Mouse (Mus musculus) kidney, embryonic 15.5 days (tissue): ENCODE data around the gene Polg2. TPM values are rescaled to one million over a fixed set of nuclear protein-coding genes. Genes with fewer than 3 reads are reported as not detected.
A peak's percentile ranks its signal among the peaks of the same experiment; 100 is the strongest.
"Not testable (repeated sequence)": the region's sequence is repeated elsewhere in the genome, so short reads cannot be mapped to it uniquely, and the experiment has no call there.

Experiments used
- ATAC-seq: fragments of 200-750 bp; cut with Nextera tagmentation; replicated peaks from 2 replicates; pipeline ENCODE4 v1.8.0; 2017; ENCODE audit warnings: moderate TSS enrichment; ENCODE audit not compliant: low FRiP score
- H3K27ac ChIP-seq: fragments of 300-500 bp; sonication (generic); 2 replicates; pipeline ENCODE4 v1.5.1; 2015; ENCODE audit warnings: mild to moderate bottlenecking, inconsistent platforms
- H3K27me3 ChIP-seq: fragments of 300-500 bp; sonication (generic); 2 replicates; pipeline ENCODE4 v1.6.1; 2015; ENCODE audit warnings: inconsistent platforms
- H3K36me3 ChIP-seq: fragments of 300-500 bp; sonication (generic); 2 replicates; pipeline ENCODE4 v1.6.1; 2015; ENCODE audit warnings: inconsistent platforms
- H3K4me1 ChIP-seq: fragments of 300-500 bp; sonication (generic); 2 replicates; pipeline ENCODE4 v1.6.1; 2015; ENCODE audit warnings: inconsistent platforms
- H3K4me2 ChIP-seq: fragments of 300-500 bp; sonication (generic); 2 replicates; pipeline ENCODE4 v1.6.1; 2015; ENCODE audit warnings: moderate library complexity, mild to moderate bottlenecking, inconsistent platforms
- H3K4me3 ChIP-seq: fragments of 300-500 bp; sonication (generic); replicated peaks from 2 replicates; pipeline ENCODE4 v1.5.1; 2015; ENCODE audit warnings: mild to moderate bottlenecking, inconsistent platforms
- H3K9ac ChIP-seq: fragments of 300-500 bp; sonication (generic); 2 replicates; pipeline ENCODE4 v1.6.1; 2015; ENCODE audit warnings: mild to moderate bottlenecking, inconsistent platforms
- H3K9me3 ChIP-seq: fragments of 300-500 bp; sonication (generic); replicated peaks from 2 replicates; pipeline ENCODE4 v1.6.1; 2016; ENCODE audit warnings: inconsistent platforms
- WGBS: fragments of 180-500 bp; shearing (Covaris S2); methylation state at CpG from one replicate; pipeline ENCODE4 v1.1.7; 2015; ENCODE audit warnings: mixed read lengths; 5-methylcytosine and 5-hydroxymethylcytosine counted together
- polyA plus RNA-seq: library from polyadenylated mRNA; unstranded; fragments of >200 nt; fragmentation: Nextera tagmentation; extraction: Ambion mirVana; gene quantifications from 2 replicates; pipeline ENCODE4 v1.2.1, GENCODE M21; 2015

Gene Polg2
- polyA plus RNA-seq, 1 experiment from 2014 or later, result 12.1 TPM

DNA sequence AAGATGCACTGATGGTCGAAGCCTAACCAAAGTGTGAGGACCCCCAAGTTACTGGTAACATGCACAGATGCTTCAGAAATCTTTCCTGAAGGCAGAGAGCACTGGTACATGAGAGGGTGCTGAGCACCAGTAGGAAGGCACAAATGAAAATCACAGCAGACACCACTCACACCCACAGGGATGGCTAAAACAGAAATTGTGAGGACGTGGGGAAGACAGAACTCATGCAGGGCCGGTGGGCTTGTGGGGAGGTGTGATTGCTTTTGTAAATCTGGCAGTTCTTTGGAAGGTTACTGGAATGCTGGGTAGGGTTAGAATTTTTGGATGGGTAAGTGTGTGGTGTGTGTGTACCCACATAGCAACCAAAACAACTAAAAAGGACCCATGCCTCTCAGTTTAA lies 37.8 kb upstream of the Polg2 start:
- Histone ChIP-seq H3K4me3 (no peak overlapping the region), H3K27ac (no peak overlapping the region), H3K27me3 (no peaks in the 10 kb centered on the region), H3K4me2 (no peak overlapping the region), H3K9me3 (no peaks in the 10 kb centered on the region), H3K9ac (no peak overlapping the region), H3K36me3 (peaks cover 92% of the 10 kb centered on the region), H3K4me1 (0 out of 2 replicates have a peak, but pooled peaks cover 10% of the 10 kb centered on the region)
- 89% methylated on average over 3 of the region's 3 CpGs for WGBS
- no peak for ATAC-seq

DNA sequence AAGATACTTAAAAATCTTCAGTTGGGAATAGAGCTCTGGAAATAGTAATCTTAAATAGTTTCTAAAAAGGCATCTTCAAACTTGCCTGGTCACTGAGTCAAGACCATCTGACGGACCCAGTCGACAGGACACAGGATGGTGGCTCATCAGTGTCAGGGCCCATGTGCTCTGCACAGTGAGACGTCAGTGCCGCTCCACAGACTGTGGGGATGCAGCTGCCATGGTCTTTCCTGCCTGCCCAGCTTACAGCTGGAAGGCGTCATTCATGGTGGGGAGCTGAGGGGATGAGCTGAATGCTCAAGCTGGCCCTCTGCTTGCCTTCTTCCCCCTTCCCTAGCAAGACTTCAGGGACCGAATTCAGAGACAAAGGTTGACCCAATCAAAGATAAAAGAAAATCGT lies 37.0 kb upstream of the Polg2 start:
- no peak overlapping the region for H3K9ac ChIP-seq
- 70% methylated on average over 7 of the region's 7 CpGs for WGBS
- H3K4me3 ChIP-seq, result no peak overlapping the region
- no peaks in the 10 kb centered on the region for H3K9me3 ChIP-seq
- H3K4me1 ChIP-seq, result 0 out of 2 replicates have a peak, but pooled peaks cover 8% of the 10 kb centered on the region
- H3K4me2 ChIP-seq, result no peak overlapping the region
- H3K36me3 ChIP-seq, result peaks cover 96% of the 10 kb centered on the region
- ATAC-seq, result no peak
- H3K27ac ChIP-seq, result no peak overlapping the region
- H3K27me3 ChIP-seq, result no peaks in the 10 kb centered on the region

- H3K9me3 ChIP-seq, result no peaks in the 10 kb centered on the region
- H3K27ac ChIP-seq, result no peak overlapping the region
- H3K4me3 ChIP-seq, result no peak overlapping the region
- WGBS, result 81% methylated on average over 2 of the region's 2 CpGs
- no peaks in the 10 kb centered on the region for H3K27me3 ChIP-seq
- H3K4me2 ChIP-seq, result no peak overlapping the region
- peaks cover 96% of the 10 kb centered on the region for H3K36me3 ChIP-seq
- no peak overlapping the region for H3K9ac ChIP-seq
- no peak for ATAC-seq
- 0 out of 2 replicates have a peak, but pooled peaks cover 7% of the 10 kb centered on the region for H3K4me1 ChIP-seq
Measured at GRCm38 (mm10) chr11:106815761-106816160, 36.4 kb upstream of the Polg2 start.

DNA sequence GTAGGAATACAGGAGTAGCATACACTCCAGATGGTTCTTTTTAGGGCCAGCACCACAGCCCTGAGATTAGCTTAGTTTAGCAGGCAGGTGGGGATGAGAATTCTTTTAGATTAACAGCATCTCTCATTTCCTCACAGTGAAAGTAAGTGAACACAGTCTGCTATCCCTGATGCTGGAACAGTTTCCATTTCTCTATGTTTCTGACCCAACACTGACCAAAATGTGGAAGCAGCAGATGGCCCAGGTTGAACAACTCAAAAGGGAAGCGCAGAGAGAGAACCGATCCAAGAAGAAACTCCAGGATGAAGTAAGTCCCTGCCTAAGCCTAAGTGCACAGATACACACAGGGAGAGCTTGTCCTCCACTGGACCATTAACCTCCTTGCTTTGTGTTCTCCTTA lies 36.0 kb upstream of the Polg2 start:
- H3K36me3 ChIP-seq, result peaks cover 96% of the 10 kb centered on the region
- WGBS, result 90% methylated on average over 2 of the region's 2 CpGs
- H3K4me2 ChIP-seq, result no peak overlapping the region

GRCm38 (mm10) chr11:106814601-106815320 lies 35.4 kb upstream of the Polg2 start:
- no peak for ATAC-seq
- WGBS, result 66% methylated on average over 14 of the region's 14 CpGs
- H3K9ac ChIP-seq, result no peak overlapping the region

More for the DNA sequence above, 36.0 kb upstream of the Polg2 start:
- H3K4me3 ChIP-seq, result no peak overlapping the region
- no peak for ATAC-seq
- 0 out of 2 replicates have a peak, but pooled peaks cover 7% of the 10 kb centered on the region for H3K4me1 ChIP-seq
- H3K9ac ChIP-seq, result no peak overlapping the region
- H3K27ac ChIP-seq, result no peak overlapping the region
- no peaks in the 10 kb centered on the region for H3K9me3 ChIP-seq
- no peaks in the 10 kb centered on the region for H3K27me3 ChIP-seq

DNA sequence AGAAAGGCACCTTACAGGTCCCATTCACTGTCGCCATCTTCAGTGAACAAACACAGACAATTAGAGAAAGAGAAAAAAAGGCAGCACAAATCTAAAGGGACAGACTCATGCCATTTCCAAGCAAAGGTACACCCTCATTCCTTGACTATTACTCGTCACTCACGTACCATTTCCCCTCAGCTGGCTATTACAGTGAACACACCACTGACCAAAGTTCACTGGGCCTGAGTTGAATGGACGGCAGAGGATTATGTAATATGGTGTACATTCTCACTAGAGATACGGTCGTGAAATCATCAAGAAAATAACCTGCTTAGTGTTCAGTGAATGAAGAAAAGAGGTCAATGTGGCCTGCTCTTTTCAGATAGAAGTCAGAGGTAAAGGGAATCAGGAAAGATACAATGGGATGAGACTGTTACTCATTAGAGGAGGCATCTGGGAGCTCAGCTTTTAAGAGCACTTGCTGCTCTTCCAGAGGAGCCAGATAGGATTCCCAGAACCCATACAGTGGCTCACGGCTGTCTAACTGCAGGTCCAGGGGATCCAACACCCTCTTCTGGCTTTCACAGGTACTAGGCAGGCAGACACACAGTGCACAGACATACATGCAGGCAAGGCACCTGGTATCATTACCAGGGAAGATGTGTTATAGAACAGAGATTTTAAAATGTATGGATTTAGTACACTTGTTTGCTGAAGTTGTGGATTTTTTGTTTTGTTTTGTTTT lies 33.2 kb upstream of the Polg2 start:
- Histone ChIP-seq H3K4me1 (0 out of 2 replicates have a peak, but pooled peaks cover 4% of the 10 kb centered on the region), H3K4me2 (no peak overlapping the region), H3K9me3 (no peaks in the 10 kb centered on the region), H3K9ac (no peak overlapping the region), H3K4me3 (no peak overlapping the region), H3K27me3 (no peaks in the 10 kb centered on the region), H3K27ac (no peak overlapping the region), H3K36me3 (peaks cover 96% of the 10 kb centered on the region)
- WGBS, result 86% methylated on average over 7 of the region's 7 CpGs
- ATAC-seq, result no peak

More at GRCm38 (mm10) chr11:106814601-106815320, 35.4 kb upstream of the Polg2 start:
- 0 out of 2 replicates have a peak, but pooled peaks cover 7% of the 10 kb centered on the region for H3K4me1 ChIP-seq
- H3K27ac ChIP-seq, result no peak overlapping the region
- H3K4me2 ChIP-seq, result no peak overlapping the region
- H3K4me3 ChIP-seq, result no peak overlapping the region
- H3K9me3 ChIP-seq, result no peaks in the 10 kb centered on the region
- peaks cover 98% of the 10 kb centered on the region for H3K36me3 ChIP-seq
- no peaks in the 10 kb centered on the region for H3K27me3 ChIP-seq

- not testable (repeated sequence) for H3K4me3 ChIP-seq, H3K9me3 ChIP-seq, H3K27ac ChIP-seq, H3K27me3 ChIP-seq, H3K4me2 ChIP-seq, H3K4me1 ChIP-seq, ATAC-seq, H3K9ac ChIP-seq
- WGBS, result 100% methylated on average over 1 of the region's 1 CpGs
- peaks cover 84% of the 10 kb centered on the region for H3K36me3 ChIP-seq
Measured at GRCm38 (mm10) chr11:106807442-106807841, 28.1 kb upstream of the Polg2 start.

DNA sequence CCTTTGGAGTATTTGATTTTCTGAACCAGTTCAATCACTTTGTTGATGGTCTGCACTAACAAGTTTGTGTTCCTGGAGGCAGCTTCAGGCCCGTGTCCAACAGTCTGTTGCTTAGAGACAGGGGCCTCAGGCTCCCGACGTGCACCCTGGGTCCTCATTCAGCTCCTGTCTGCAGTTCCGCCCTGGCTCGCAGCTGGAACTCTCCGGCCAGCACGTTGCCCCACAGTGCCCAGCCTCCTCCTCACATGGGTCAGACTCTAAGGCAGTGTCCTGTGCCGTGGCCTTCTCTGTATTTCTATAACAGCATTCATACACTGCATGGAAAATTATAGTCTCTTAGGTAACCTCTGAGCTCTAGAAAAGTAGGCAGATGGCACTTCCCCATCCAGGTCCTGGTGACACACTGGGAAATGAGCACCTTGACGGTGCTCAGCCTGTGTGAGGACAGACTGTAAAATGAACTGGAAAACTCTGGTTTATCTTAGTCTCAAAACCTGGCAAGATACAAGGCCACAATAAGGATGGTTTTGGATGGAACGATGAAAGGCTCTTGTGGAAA lies 22.8 kb upstream of the Polg2 start:
- H3K9ac ChIP-seq, result no peak overlapping the region
- peaks cover 5% of the 10 kb centered on the region for H3K9me3 ChIP-seq
- H3K4me2 ChIP-seq, result no peak overlapping the region
- no peaks in the 10 kb centered on the region for H3K27me3 ChIP-seq
- H3K36me3 ChIP-seq, result peaks cover 90% of the 10 kb centered on the region
- no peak for ATAC-seq
- H3K27ac ChIP-seq, result no peak overlapping the region
- 89% methylated on average over 10 of the region's 10 CpGs for WGBS
- H3K4me1 ChIP-seq, result no peaks in the 10 kb centered on the region
- no peak overlapping the region for H3K4me3 ChIP-seq

DNA sequence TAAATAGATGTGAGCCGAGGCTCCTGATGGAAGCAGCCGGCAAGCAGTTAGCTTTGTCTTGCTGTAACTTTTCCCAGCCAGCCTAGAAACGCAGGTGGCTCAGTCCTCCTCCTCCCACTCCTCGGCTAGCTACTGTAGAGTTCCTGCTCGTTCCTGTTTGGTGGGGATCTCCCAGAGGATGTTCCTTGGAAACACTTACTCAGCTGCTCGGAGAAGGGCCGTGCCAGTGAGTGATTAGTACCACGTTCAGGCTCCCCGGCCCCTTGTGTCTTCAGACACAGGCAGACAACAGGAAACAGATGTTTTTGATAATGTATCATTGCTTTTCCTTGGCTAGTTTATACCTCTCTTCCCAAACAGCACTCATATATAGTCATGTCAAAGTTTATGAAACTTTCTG lies 16.3 kb upstream of the Polg2 start:
- WGBS, result 54% methylated on average over 9 of the region's 9 CpGs
- H3K9ac ChIP-seq, result no peak overlapping the region
- 0 out of 2 replicates have a peak overlapping the region, but pooled peaks have one; percentile 24 for H3K27ac ChIP-seq
- H3K4me1 ChIP-seq, result peaks cover 6% of the 10 kb centered on the region; the same call in 1 of the 2 replicates
- peaks cover 84% of the 10 kb centered on the region for H3K36me3 ChIP-seq
- H3K4me3 ChIP-seq, result no peak overlapping the region
- H3K27me3 ChIP-seq, result no peaks in the 10 kb centered on the region
- ATAC-seq, result no peak
- H3K9me3 ChIP-seq, result peaks cover 5% of the 10 kb centered on the region
- no peak overlapping the region for H3K4me2 ChIP-seq

DNA sequence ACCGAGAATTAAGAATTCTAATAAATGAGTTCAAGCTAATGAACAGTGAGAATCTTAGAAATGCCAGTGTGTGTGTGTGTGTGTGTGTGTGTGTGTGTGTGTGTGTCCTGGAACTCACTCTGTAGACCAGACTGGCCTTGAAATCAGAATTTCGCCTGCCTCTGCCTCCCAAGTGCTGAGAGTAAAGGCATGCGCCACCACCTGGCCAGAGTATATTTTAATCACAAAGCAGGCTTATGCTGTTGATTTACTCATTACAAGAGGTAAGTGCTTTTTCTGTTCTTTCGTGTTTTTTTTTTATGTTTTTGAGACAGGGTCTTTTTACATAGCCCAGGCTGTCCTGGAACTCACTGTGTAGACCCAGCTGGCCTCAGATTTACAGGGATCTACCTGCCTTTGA lies 14.5 kb upstream of the Polg2 start:
- H3K4me2 ChIP-seq, result no peak overlapping the region
- peaks cover 11% of the 10 kb centered on the region; the same call in 1 of the 2 replicates for H3K4me1 ChIP-seq
- H3K4me3 ChIP-seq, result no peak overlapping the region
- H3K36me3 ChIP-seq, result peaks cover 65% of the 10 kb centered on the region
- H3K27ac ChIP-seq, result no peak overlapping the region
- no peaks in the 10 kb centered on the region for H3K27me3 ChIP-seq
- no peak for ATAC-seq
- H3K9me3 ChIP-seq, result peaks cover 5% of the 10 kb centered on the region
- WGBS, result 82% methylated on average over 4 of the region's 4 CpGs
- H3K9ac ChIP-seq, result no peak overlapping the region

- Histone ChIP-seq H3K9me3 (no peaks in the 10 kb centered on the region), H3K4me1 (peaks cover 20% of the 10 kb centered on the region), H3K27me3 (no peaks in the 10 kb centered on the region), H3K36me3 (peaks cover 49% of the 10 kb centered on the region), H3K4me3 (peak overlapping the region; percentile 87), H3K27ac (peak overlapping the region; percentile 100), H3K4me2 (peak overlapping the region; percentile 78), H3K9ac (peak overlapping the region; percentile 97)
- 2% methylated on average over 6 of the region's 6 CpGs for WGBS
- no peak for ATAC-seq
Measured at GRCm38 (mm10) chr11:106789649-106790048, 10.3 kb upstream of the Polg2 start.
